Mouse (Mus musculus): ENCODE data around the gene Mocs2.

DNA sequence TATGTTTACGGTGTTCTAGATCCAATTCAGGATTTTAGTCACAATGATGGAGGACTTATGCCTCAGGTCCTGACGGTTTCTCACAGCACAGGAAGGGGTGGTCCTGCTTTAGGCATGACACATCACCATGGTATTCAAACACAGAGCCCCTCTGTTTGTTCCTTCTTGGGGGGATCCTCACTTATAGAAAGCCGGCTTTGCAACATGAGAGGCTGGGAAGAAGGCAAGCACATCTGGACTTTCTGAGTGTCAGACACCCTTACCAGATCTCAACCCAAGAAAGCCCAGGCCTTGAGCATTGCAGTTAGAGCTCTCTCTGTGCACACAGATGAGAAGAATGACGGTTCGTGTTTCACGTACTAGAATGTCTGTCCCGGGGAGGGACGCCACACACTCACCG, 21.1 kb downstream of the Mocs2 start:
- TF ChIP-seq CTCF (IDR thresholded peaks at IDR 0.05; ENCODE audit: insufficient read depth, low read depth, low read length) (no peak), POLR2A (IDR thresholded peaks at IDR 0.05; ENCODE audit: insufficient read depth, low read depth, low read length) (no peak)

All from olfactory bulb, adult 2 months (tissue).